Mouse (Mus musculus) midbrain, embryonic 11.5 days (tissue): ENCODE results near the gene Zfp683. TPM values are rescaled to one million over a fixed set of nuclear protein-coding genes. Genes with fewer than 3 reads are reported as not detected.

Experiments used
- ATAC-seq: fragments of 200-750 bp; cut with Nextera tagmentation; 2 replicates; pipeline ENCODE4 v1.8.0; 2017; ENCODE audit warnings: moderate TSS enrichment, moderate library complexity; ENCODE audit not compliant: low FRiP score
- DNase-seq: peaks from one replicate; pipeline ENCODE4 v3.0.0; 2015; ENCODE audit warnings: low spot score; ENCODE audit errors: missing footprints
- H3K27ac ChIP-seq: fragments of 300-500 bp; sonication (generic); 2 replicates; pipeline ENCODE4 v1.5.1; 2014; ENCODE audit warnings: low read depth, low read length
- H3K27me3 ChIP-seq: fragments of 300-500 bp; sonication (generic); 2 replicates; pipeline ENCODE4 v1.6.1; 2014; ENCODE audit warnings: mild to moderate bottlenecking, low read length, moderate library complexity, mixed read lengths; ENCODE audit not compliant: control insufficient read depth, insufficient read depth
- H3K36me3 ChIP-seq: fragments of 300-500 bp; sonication (generic); 2 replicates; pipeline ENCODE4 v1.6.1; 2014; ENCODE audit warnings: mild to moderate bottlenecking, low read length, moderate library complexity, mixed read lengths; ENCODE audit not compliant: control insufficient read depth, insufficient read depth
- H3K4me1 ChIP-seq: fragments of 300-500 bp; sonication (generic); 2 replicates; pipeline ENCODE4 v1.6.1; 2014; ENCODE audit warnings: low read length; ENCODE audit not compliant: control insufficient read depth, insufficient read depth
- H3K4me2 ChIP-seq: fragments of 300-500 bp; sonication (generic); 2 replicates; pipeline ENCODE4 v1.6.1; 2014; ENCODE audit warnings: mild to moderate bottlenecking, moderate library complexity
- H3K4me3 ChIP-seq: fragments of 300-500 bp; sonication (generic); 2 replicates; pipeline ENCODE4 v1.5.1; 2014; ENCODE audit warnings: low read depth, low read length
- H3K9ac ChIP-seq: fragments of 300-500 bp; sonication (generic); 2 replicates; pipeline ENCODE4 v1.6.1; 2014; ENCODE audit warnings: low read length
- H3K9me3 ChIP-seq: fragments of 300-500 bp; sonication (generic); 2 replicates; pipeline ENCODE4 v1.6.1; 2016; ENCODE audit warnings: low read length; ENCODE audit not compliant: control insufficient read depth
- WGBS: fragments of 180-500 bp; shearing (Covaris S2); extraction: QIAGEN DNeasy Blood & Tissue Kit; methylation state at CpG from one replicate; pipeline ENCODE4 v1.1.7; 2014; 5-methylcytosine and 5-hydroxymethylcytosine counted together
- polyA plus RNA-seq: library from polyadenylated mRNA; unstranded; fragments of >200 nt; fragmentation: Nextera tagmentation; extraction: Ambion mirVana; gene quantifications from 2 replicates; pipeline ENCODE4 v1.2.1, GENCODE M21; 2014

The Zfp683 gene
- polyA plus RNA-seq, 1 experiment from 2014 or later, result not detected

DNA sequence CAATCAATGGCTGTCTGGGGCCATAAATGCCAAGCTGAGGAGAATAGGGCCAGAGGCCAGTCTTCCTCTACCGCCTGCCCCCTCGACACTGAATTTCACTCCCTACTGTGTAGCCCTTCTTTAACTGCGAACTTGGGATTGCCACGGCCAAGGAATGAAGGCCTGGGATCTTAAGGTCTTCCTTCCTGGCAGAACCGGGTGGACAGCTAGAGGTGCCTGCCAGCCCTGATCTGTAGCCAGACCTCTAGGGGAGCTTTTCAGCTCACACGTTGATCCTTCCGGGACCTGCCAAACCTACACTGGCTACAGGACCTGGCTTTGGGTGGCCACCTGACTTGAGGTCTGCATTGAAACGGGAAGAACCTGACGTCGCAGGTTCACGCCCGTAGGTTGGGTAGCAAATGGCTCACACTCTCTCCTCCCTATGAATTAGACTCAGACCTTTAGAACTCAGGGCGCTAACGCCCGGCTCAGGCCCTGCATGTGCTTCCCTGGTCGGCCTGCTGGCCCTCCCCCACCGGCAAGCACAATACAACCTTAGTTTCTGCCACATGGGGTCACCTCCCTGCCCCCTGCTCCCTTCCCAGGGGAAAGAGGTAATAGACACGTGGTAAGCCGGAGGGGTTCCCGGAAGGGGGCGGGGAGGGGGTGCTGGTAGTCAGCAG is 36.3 kb upstream of the Zfp683 start:
- DNase-seq, result peak; percentile 96
- peaks cover 62% of the 10 kb centered on the region for H3K4me1 ChIP-seq
- peak overlapping the region; percentile 80 for H3K4me2 ChIP-seq
- peak overlapping the region; percentile 83 for H3K27ac ChIP-seq
- no peaks in the 10 kb centered on the region for H3K27me3 ChIP-seq
- H3K9ac ChIP-seq, result peak overlapping the region; percentile 71
- H3K9me3 ChIP-seq, result no peaks in the 10 kb centered on the region
- under 1% methylated on average over 21 of the region's 21 CpGs for WGBS
- peak overlapping the region; percentile 61 for H3K4me3 ChIP-seq
- ATAC-seq, result no peak
- H3K36me3 ChIP-seq, result no peaks in the 10 kb centered on the region

GRCm38 (mm10) chr4:134018038-134018778 is 35.4 kb upstream of the Zfp683 start:
- H3K4me1 ChIP-seq, result peaks cover 54% of the 10 kb centered on the region
- ATAC-seq, result peak; percentile 26; the same call in 1 of the 2 replicates

DNA sequence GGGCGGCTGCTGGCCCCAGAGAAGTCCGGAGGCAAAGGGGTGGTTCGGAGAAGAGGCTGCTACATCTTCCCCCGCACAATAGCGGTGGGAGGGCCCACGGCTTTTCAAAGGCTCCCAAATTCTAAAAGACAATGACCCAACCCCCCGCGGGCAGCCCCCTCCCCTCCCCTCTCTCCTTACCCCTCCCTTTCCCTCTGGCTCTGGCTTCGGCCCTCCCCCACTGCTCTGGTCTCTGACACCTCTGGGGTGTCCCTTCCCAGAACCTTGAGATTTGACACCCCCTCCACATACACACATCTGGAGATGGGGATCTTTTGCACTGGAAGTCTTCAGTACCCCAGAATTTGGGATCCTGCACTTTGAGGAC is 34.9 kb upstream of the Zfp683 start, which contains the start of gene Lin28a:
Lin28a (minus strand) TSS at position 63 of the 367 bp plus-strand sequence.
- 0% methylated on average over 9 of the region's 9 CpGs for WGBS
- Histone ChIP-seq H3K9ac (peak within 1 kb of the TSS; percentile 71), H3K4me3 (peak within 1 kb of the TSS; percentile 61), H3K4me1 (peaks cover 49% of the 10 kb centered on the region), H3K27me3 (no peaks in the 10 kb centered on the region), H3K4me2 (peak within 1 kb of the TSS; percentile 80), H3K9me3 (no peaks in the 10 kb centered on the region), H3K36me3 (no peaks in the 10 kb centered on the region), H3K27ac (peak within 1 kb of the TSS; percentile 86)
- no peak for DNase-seq
- ATAC-seq, result peak; percentile 52

More at GRCm38 (mm10) chr4:134018038-134018778, 35.4 kb upstream of the Zfp683 start:
- H3K4me3 ChIP-seq, result peak overlapping the region; percentile 61
- no peaks in the 10 kb centered on the region for H3K27me3 ChIP-seq
- WGBS, result under 1% methylated on average over 46 of the region's 46 CpGs
- DNase-seq, result peak; percentile 95
- peak overlapping the region; percentile 80 for H3K4me2 ChIP-seq
- H3K27ac ChIP-seq, result peak overlapping the region; percentile 83
- H3K36me3 ChIP-seq, result no peaks in the 10 kb centered on the region
- H3K9ac ChIP-seq, result peak overlapping the region; percentile 71
- H3K9me3 ChIP-seq, result no peaks in the 10 kb centered on the region

DNA sequence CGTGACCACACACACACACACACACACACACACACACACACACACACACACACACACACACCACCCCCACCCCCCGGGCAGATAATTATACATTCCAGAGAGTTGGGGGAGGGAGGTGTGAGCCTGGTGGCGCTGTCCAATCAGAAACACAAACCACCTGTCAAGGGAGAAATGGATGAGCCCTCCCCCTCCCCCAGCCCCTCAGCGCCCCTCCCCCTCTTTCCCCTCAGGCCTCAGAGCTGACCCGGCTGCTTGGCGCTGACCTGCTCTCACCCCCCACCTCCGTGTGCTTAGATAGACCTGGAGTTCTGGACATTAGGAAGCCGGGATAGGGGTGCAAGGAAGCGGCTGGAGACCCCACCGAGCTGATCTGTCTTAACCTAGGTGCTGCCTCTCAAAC is 34.4 kb upstream of the Zfp683 start:
- Histone ChIP-seq H3K36me3 (no peaks in the 10 kb centered on the region), H3K4me3 (peak overlapping the region; percentile 61), H3K4me1 (peaks cover 45% of the 10 kb centered on the region), H3K27ac (peak overlapping the region; percentile 86), H3K9ac (peak overlapping the region; percentile 52), H3K27me3 (no peaks in the 10 kb centered on the region), H3K4me2 (peak overlapping the region; percentile 80), H3K9me3 (no peaks in the 10 kb centered on the region)
- WGBS, result 0% methylated on average over 9 of the region's 10 CpGs
- ATAC-seq (peak; percentile 62), DNase-seq (peak; percentile 95)

DNA sequence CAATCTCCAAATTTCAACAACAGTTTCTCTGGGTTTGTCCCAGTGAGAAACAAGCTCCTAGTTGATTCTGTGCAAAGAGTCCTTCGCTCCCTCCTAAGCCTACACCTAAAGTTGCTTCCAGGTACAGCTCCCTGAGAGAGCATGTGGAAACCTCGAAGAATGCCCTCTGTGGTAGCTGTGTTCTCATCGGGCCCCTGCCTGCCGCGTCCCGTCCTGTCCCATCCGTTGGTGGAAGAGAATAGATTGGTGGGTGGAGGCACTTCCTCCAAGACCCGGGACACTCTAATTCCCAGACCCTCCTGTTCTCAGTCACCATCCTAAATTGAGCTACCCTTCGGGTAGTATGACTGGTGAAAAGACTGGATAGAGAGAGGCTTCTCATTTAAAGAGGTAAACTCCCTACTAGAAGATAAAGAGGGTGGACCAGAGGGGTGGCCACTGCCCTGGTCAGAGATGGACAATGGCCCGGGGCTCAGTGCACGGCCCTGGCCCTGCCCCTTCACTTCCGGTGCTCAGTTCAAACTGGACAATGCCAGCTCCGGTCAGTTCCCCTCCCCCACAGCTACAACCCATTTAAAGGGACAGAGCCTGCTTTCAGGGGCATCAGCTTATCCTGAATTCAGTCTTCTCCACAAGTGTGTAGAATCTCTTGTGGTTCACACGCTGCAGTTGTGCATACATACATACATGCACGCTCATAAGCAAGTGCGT is 33.8 kb upstream of the Zfp683 start:
- Histone ChIP-seq H3K27me3 (no peaks in the 10 kb centered on the region), H3K36me3 (no peaks in the 10 kb centered on the region), H3K27ac (peak overlapping the region; percentile 86), H3K4me1 (peaks cover 44% of the 10 kb centered on the region), H3K9ac (peak overlapping the region; percentile 52), H3K4me3 (peak overlapping the region; percentile 29), H3K9me3 (no peaks in the 10 kb centered on the region), H3K4me2 (peak overlapping the region; percentile 80)
- DNase-seq (peak; percentile 97), ATAC-seq (peak; percentile 70)
- WGBS, result 1% methylated on average over 16 of the region's 16 CpGs

DNA sequence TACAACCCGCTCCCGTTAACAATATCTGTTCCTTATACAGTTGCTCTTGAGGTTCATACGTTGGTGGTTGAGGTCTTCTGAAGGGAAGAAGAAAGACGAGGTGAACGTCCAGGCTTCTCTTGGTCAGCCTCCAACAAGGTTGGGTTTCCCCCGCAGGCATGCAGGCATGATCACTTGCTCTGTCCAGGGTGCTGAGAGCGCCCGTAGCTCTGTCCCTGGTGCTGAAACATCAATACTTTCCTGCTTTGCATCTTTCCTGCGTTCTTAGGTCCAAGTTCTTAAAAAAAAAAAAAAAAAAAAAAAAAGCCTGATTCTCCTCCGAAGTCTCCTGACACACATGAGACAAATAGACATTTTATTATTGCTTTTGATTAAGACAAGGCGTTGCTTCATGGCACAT is 33.0 kb upstream of the Zfp683 start:
- no peaks in the 10 kb centered on the region for H3K36me3 ChIP-seq
- WGBS, result 3% methylated on average over 11 of the region's 11 CpGs
- ATAC-seq, result no peak
- peak; percentile 97 for DNase-seq
- peaks cover 43% of the 10 kb centered on the region for H3K4me1 ChIP-seq
- H3K9me3 ChIP-seq, result no peaks in the 10 kb centered on the region
- peak overlapping the region; percentile 80 for H3K4me2 ChIP-seq
- no peak overlapping the region for H3K27ac ChIP-seq
- H3K9ac ChIP-seq, result no peak overlapping the region; the same call in 1 of the 2 replicates
- no peaks in the 10 kb centered on the region for H3K27me3 ChIP-seq
- no peak overlapping the region for H3K4me3 ChIP-seq

GRCm38 (mm10) chr4:134025802-134026201 is 27.8 kb upstream of the Zfp683 start:
- Histone ChIP-seq H3K27me3 (no peaks in the 10 kb centered on the region), H3K4me2 (no peak overlapping the region), H3K4me3 (no peak overlapping the region), H3K4me1 (no peaks in the 10 kb centered on the region), H3K9ac (no peak overlapping the region), H3K9me3 (no peaks in the 10 kb centered on the region), H3K36me3 (no peaks in the 10 kb centered on the region), H3K27ac (no peak overlapping the region)
- DNase-seq (no peak), ATAC-seq (no peak)
- 16% methylated on average over 9 of the region's 9 CpGs for WGBS

DNA sequence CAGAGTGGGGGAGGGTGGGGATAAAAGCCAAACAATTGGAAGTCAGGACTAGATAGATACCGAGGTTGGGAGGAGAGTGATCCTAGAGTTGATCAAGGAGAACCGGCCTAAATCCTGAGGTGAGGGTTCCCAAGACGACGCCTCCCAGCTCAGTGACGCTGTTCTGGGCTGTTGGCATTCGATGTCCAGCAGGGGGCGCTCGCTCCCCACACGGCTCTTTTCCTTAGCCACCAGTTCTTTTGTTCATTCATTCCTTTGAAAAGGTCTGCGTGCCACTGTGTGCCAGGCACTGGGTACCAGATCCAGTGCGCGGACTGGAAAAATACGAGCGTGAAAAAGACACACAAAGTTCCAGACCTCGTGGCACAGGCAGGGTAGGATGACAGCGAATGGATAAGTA is 17.7 kb upstream of the Zfp683 start:
- peak; percentile 62 for ATAC-seq
- H3K4me2 ChIP-seq, result no peak overlapping the region
- DNase-seq, result peak; percentile 99

More for the DNA sequence above, 17.7 kb upstream of the Zfp683 start:
- Histone ChIP-seq H3K4me1 (no peaks in the 10 kb centered on the region), H3K36me3 (no peaks in the 10 kb centered on the region), H3K4me3 (no peak overlapping the region), H3K27ac (no peak overlapping the region), H3K9ac (no peak overlapping the region), H3K9me3 (no peaks in the 10 kb centered on the region), H3K27me3 (no peaks in the 10 kb centered on the region)
- WGBS, result 4% methylated on average over 16 of the region's 16 CpGs
